Mouse (Mus musculus) midbrain, embryonic 10.5 days (tissue): Measurements from ENCODE around the gene Taok2. TPM values are rescaled to one million over a fixed set of nuclear protein-coding genes. Genes with fewer than 3 reads are reported as not detected.
A peak's percentile ranks its signal among the peaks of the same experiment; 100 is the strongest.
"Not testable (repeated sequence)": the region's sequence is repeated elsewhere in the genome, so short reads cannot be mapped to it uniquely, and the experiment has no call there.

Experiments used
- DNase-seq: peaks from one replicate; pipeline ENCODE4 v3.0.0-alpha.2; 2017; ENCODE audit warnings: low spot score
- H3K27ac ChIP-seq: fragments of 300-500 bp; sonication (generic); replicated peaks from 2 replicates; pipeline ENCODE4 v1.5.1; 2016; ENCODE audit warnings: mild to moderate bottlenecking
- H3K27me3 ChIP-seq: fragments of 300-500 bp; sonication (generic); 2 replicates; pipeline ENCODE4 v1.6.1; 2016; ENCODE audit warnings: low read depth, mild to moderate bottlenecking; ENCODE audit not compliant: poor library complexity, severe bottlenecking
- H3K36me3 ChIP-seq: fragments of 300-500 bp; sonication (generic); 2 replicates; pipeline ENCODE4 v1.6.1; 2016; ENCODE audit warnings: mild to moderate bottlenecking, moderate library complexity
- H3K4me1 ChIP-seq: fragments of 300-500 bp; sonication (generic); 2 replicates; pipeline ENCODE4 v1.6.1; 2016
- H3K4me3 ChIP-seq: fragments of 300-500 bp; sonication (generic); 2 replicates; pipeline ENCODE4 v1.5.1; 2016; ENCODE audit warnings: mild to moderate bottlenecking, moderate library complexity
- H3K9me3 ChIP-seq: fragments of 300-500 bp; sonication (generic); replicated peaks from 2 replicates; pipeline ENCODE4 v1.6.1; 2016; ENCODE audit warnings: mild to moderate bottlenecking
- WGBS: fragments of 180-500 bp; shearing (Covaris S2); methylation state at CpG from one replicate; pipeline ENCODE4 v1.1.7; 2016; 5-methylcytosine and 5-hydroxymethylcytosine counted together
- polyA plus RNA-seq: library from polyadenylated mRNA; unstranded; fragments of >200 nt; fragmentation: Nextera tagmentation; extraction: Ambion mirVana; gene quantifications from 2 replicates; pipeline ENCODE4 v1.2.1, GENCODE M21; 2016

The Taok2 gene
- polyA plus RNA-seq = 53.2 and 61.1 TPM in 2 replicates

GRCm38 (mm10) chr7:126884286-126885164, at the start of gene Taok2:
Gene Taok2, minus strand, starts transcription at chr7:126884703.
- peak within 1 kb of the TSS; percentile 89 for H3K4me3 ChIP-seq
- under 1% methylated on average over 56 of the region's 56 CpGs for WGBS
- H3K27me3 ChIP-seq = no peaks in the 10 kb centered on the region
- peaks cover 49% of the 10 kb centered on the region for H3K4me1 ChIP-seq
- peaks cover 29% of the 10 kb centered on the region for H3K36me3 ChIP-seq
- peak within 1 kb of the TSS; percentile 91 for H3K27ac ChIP-seq
- DNase-seq = peak; percentile 99
- H3K9me3 ChIP-seq = no peaks in the 10 kb centered on the region

- H3K27ac ChIP-seq = no peak overlapping the region
- no peak for DNase-seq
- WGBS = 91% methylated on average over 2 of the region's 2 CpGs
- H3K9me3 ChIP-seq = no peaks in the 10 kb centered on the region; the same call in 1 of the 2 replicates
- H3K4me1 ChIP-seq = peaks cover 24% of the 10 kb centered on the region
- no peaks in the 10 kb centered on the region for H3K27me3 ChIP-seq
- H3K36me3 ChIP-seq = peaks cover 71% of the 10 kb centered on the region
- H3K4me3 ChIP-seq = no peak overlapping the region
These were observed 48.1 kb upstream of the Taok2 start for GRCm38 (mm10) chr7:126932652-126933051.

GRCm38 (mm10) chr7:126929046-126929445, 44.5 kb upstream of the Taok2 start:
- 0% methylated on average over 27 of the region's 27 CpGs for WGBS
- no peaks in the 10 kb centered on the region for H3K27me3 ChIP-seq
- DNase-seq = no peak
- peaks cover 37% of the 10 kb centered on the region for H3K36me3 ChIP-seq
- H3K27ac ChIP-seq = peak overlapping the region; percentile 88
- H3K4me1 ChIP-seq = peaks cover 28% of the 10 kb centered on the region
- H3K4me3 ChIP-seq = peak overlapping the region; percentile 94
- no peaks in the 10 kb centered on the region for H3K9me3 ChIP-seq

GRCm38 (mm10) chr7:126928384-126929037, 44.0 kb upstream of the Taok2 start, which contains the start of gene Kctd13:
Gene Kctd13, plus strand, starts transcription at chr7:126928879.
- peaks cover 33% of the 10 kb centered on the region for H3K4me1 ChIP-seq
- peak within 1 kb of the TSS; percentile 88 for H3K27ac ChIP-seq
- H3K36me3 ChIP-seq = peaks cover 32% of the 10 kb centered on the region
- peak; percentile 91 for DNase-seq
- H3K27me3 ChIP-seq = no peaks in the 10 kb centered on the region
- H3K9me3 ChIP-seq = no peaks in the 10 kb centered on the region
- peak within 1 kb of the TSS; percentile 94 for H3K4me3 ChIP-seq
- 5% methylated on average over 56 of the region's 56 CpGs for WGBS

GRCm38 (mm10) chr7:126926299-126926698, 41.8 kb upstream of the Taok2 start:
- no peak for DNase-seq
- no peak overlapping the region for H3K27ac ChIP-seq
- WGBS = 62% methylated on average over 3 of the region's 3 CpGs

GRCm38 (mm10) chr7:126923999-126924398, 39.5 kb upstream of the Taok2 start:
- Histone ChIP-seq H3K4me3 (no peak overlapping the region), H3K4me1 (peaks cover 44% of the 10 kb centered on the region), H3K27me3 (no peaks in the 10 kb centered on the region), H3K36me3 (no peaks in the 10 kb centered on the region), H3K27ac (peak overlapping the region; percentile 90), H3K9me3 (no peaks in the 10 kb centered on the region)
- DNase-seq = no peak
- WGBS = 64% methylated on average over 5 of the region's 5 CpGs

More at GRCm38 (mm10) chr7:126926299-126926698, 41.8 kb upstream of the Taok2 start:
- Histone ChIP-seq H3K36me3 (peaks cover 11% of the 10 kb centered on the region), H3K27me3 (no peaks in the 10 kb centered on the region), H3K9me3 (no peaks in the 10 kb centered on the region), H3K4me3 (no peak overlapping the region), H3K4me1 (peaks cover 49% of the 10 kb centered on the region)

GRCm38 (mm10) chr7:126922624-126923060, 38.1 kb upstream of the Taok2 start, which contains the start of gene Tmem219:
Gene Tmem219, minus strand, starts transcription at chr7:126922917.
- peak within 1 kb of the TSS; percentile 90 for H3K27ac ChIP-seq
- H3K4me1 ChIP-seq = peaks cover 37% of the 10 kb centered on the region
- 54% methylated on average over 5 of the region's 5 CpGs for WGBS
- H3K4me3 ChIP-seq = peak within 1 kb of the TSS; percentile 49
- DNase-seq = peak; percentile 51
- H3K36me3 ChIP-seq = no peaks in the 10 kb centered on the region
- H3K27me3 ChIP-seq = no peaks in the 10 kb centered on the region
- no peaks in the 10 kb centered on the region for H3K9me3 ChIP-seq

GRCm38 (mm10) chr7:126921563-126921962, 37.1 kb upstream of the Taok2 start:
- no peaks in the 10 kb centered on the region for H3K9me3 ChIP-seq
- WGBS = 78% methylated on average over 2 of the region's 2 CpGs
- peak overlapping the region; percentile 49 for H3K4me3 ChIP-seq
- no peaks in the 10 kb centered on the region for H3K27me3 ChIP-seq
- H3K4me1 ChIP-seq = peaks cover 37% of the 10 kb centered on the region
- H3K27ac ChIP-seq = peak overlapping the region; percentile 90
- H3K36me3 ChIP-seq = no peaks in the 10 kb centered on the region
- no peak for DNase-seq

- H3K27ac ChIP-seq = no peak overlapping the region
- H3K27me3 ChIP-seq = no peaks in the 10 kb centered on the region; the same call in 1 of the 2 replicates
- peaks cover 37% of the 10 kb centered on the region for H3K4me1 ChIP-seq
- H3K4me3 ChIP-seq = peak overlapping the region; percentile 20; the same call in 1 of the 2 replicates
- no peaks in the 10 kb centered on the region for H3K9me3 ChIP-seq
- no peak for DNase-seq
- 87% methylated on average over 4 of the region's 4 CpGs for WGBS
- H3K36me3 ChIP-seq = no peaks in the 10 kb centered on the region
These were observed 35.5 kb upstream of the Taok2 start for GRCm38 (mm10) chr7:126919973-126920372.

GRCm38 (mm10) chr7:126918356-126918755, 33.9 kb upstream of the Taok2 start:
- H3K27me3 ChIP-seq, DNase-seq, H3K27ac ChIP-seq, H3K36me3 ChIP-seq, H3K9me3 ChIP-seq, H3K4me3 ChIP-seq: not testable (repeated sequence)
- WGBS = 65% methylated on average over 4 of the region's 4 CpGs
- H3K4me1 ChIP-seq = peaks cover 28% of the 10 kb centered on the region

GRCm38 (mm10) chr7:126914844-126915243, 30.3 kb upstream of the Taok2 start:
- 94% methylated on average over 3 of the region's 3 CpGs for WGBS
- peaks cover 8% of the 10 kb centered on the region; the same call in 1 of the 2 replicates for H3K36me3 ChIP-seq
- no peak overlapping the region for H3K27ac ChIP-seq
- no peaks in the 10 kb centered on the region for H3K9me3 ChIP-seq
- H3K27me3 ChIP-seq = no peaks in the 10 kb centered on the region; the same call in 1 of the 2 replicates
- H3K4me3 ChIP-seq = no peak overlapping the region
- DNase-seq = no peak
- H3K4me1 ChIP-seq = no peaks in the 10 kb centered on the region

GRCm38 (mm10) chr7:126905590-126905989, 21.1 kb upstream of the Taok2 start:
- no peak overlapping the region for H3K27ac ChIP-seq
- H3K4me1 ChIP-seq = no peaks in the 10 kb centered on the region
- H3K27me3 ChIP-seq = no peaks in the 10 kb centered on the region
- peaks cover 15% of the 10 kb centered on the region; the same call in 1 of the 2 replicates for H3K36me3 ChIP-seq
- no peak overlapping the region for H3K4me3 ChIP-seq
- no peak for DNase-seq
- 81% methylated on average over 3 of the region's 3 CpGs for WGBS
- no peaks in the 10 kb centered on the region for H3K9me3 ChIP-seq
